Mouse (Mus musculus) CH12.LX (cell line): ENCODE measurements around the gene Vill. TPM values are rescaled to one million over a fixed set of nuclear protein-coding genes. Genes with fewer than 3 reads are reported as not detected.

Experiments
- DNase-seq: peaks from one replicate; pipeline ENCODE4 v3.0.0-alpha.2; 2013; ENCODE audit errors: extremely low read depth
- H3K27ac ChIP-seq: 2 replicates; pipeline ENCODE4 v1.5.1; 2012; ENCODE audit warnings: low read depth, mild to moderate bottlenecking, control low read depth, moderate library complexity; ENCODE audit not compliant: insufficient read depth
- H3K27me3 ChIP-seq: replicated peaks from 2 replicates; pipeline ENCODE3; 2012; ENCODE audit warnings: inconsistent platforms
- H3K36me3 ChIP-seq, 2 experiments: replicated peaks in 1 of 2; 2 replicates each; pipeline versions ENCODE3 to v1.6.1; 2012; ENCODE audit warnings: inconsistent platforms in 1 of 2, low read length in 1 of 2, mild to moderate bottlenecking in 1 of 2, mixed read lengths in 1 of 2, moderate library complexity in 1 of 2; ENCODE audit not compliant: control insufficient read depth in 1 of 2, insufficient read depth in 1 of 2
- H3K4me1 ChIP-seq, 2 experiments: 2 replicates each; pipeline ENCODE4 v1.6.1; 2012; ENCODE audit warnings: inconsistent platforms in 1 of 2, moderate library complexity in 1 of 2; ENCODE audit not compliant: insufficient read depth in 2 of 2, control insufficient read depth in 1 of 2
- H3K4me2 ChIP-seq: 2 replicates; pipeline ENCODE4 v1.6.1; 2012; ENCODE audit warnings: low read depth, mild to moderate bottlenecking, control low read depth; ENCODE audit not compliant: poor library complexity, insufficient read depth, severe bottlenecking
- H3K4me3 ChIP-seq, 3 experiments: fragments of 150-350 bp in 1 of 3; sonication (generic) in 1 of 3; replicated peaks in 1 of 3; 2 replicates each; pipeline versions ENCODE3 to v1.5.1; 2011 to 2012; ENCODE audit warnings: low read depth in 2 of 3, low read length in 2 of 3, mild to moderate bottlenecking in 2 of 3, moderate library complexity in 2 of 3, control low read depth in 1 of 3, improper control_type of control experiment in 1 of 3, inconsistent platforms in 1 of 3, mixed read lengths in 1 of 3; ENCODE audit not compliant: poor library complexity in 1 of 3
- H3K79me2 ChIP-seq: replicated peaks from 2 replicates; pipeline ENCODE4 v1.6.1; 2012; ENCODE audit warnings: mild to moderate bottlenecking, moderate library complexity; ENCODE audit not compliant: control insufficient read depth, poor library complexity, insufficient read depth, severe bottlenecking; ENCODE audit errors: extremely low read depth
- H3K9ac ChIP-seq: 2 replicates; pipeline ENCODE4 v1.6.1; 2012; ENCODE audit warnings: low read depth, mild to moderate bottlenecking, control low read depth, moderate library complexity; ENCODE audit not compliant: insufficient read depth
- H3K9me3 ChIP-seq: replicated peaks from 2 replicates; pipeline ENCODE3; 2012; ENCODE audit warnings: low read length, inconsistent platforms, mixed read lengths
- BHLHE40 ChIP-seq: IDR thresholded peaks from 2 replicates; pipeline ENCODE4 v1.6.1; 2011; ENCODE audit warnings: mild to moderate bottlenecking, low read depth, low read length, improper control_type of control experiment
- CHD2 ChIP-seq: IDR thresholded peaks from 2 replicates; pipeline ENCODE4 v1.6.1; 2011; ENCODE audit warnings: low read length, improper control_type of control experiment
- CTCF ChIP-seq, 2 experiments: IDR thresholded peaks in 1 of 2; conservative IDR thresholded peaks in 1 of 2; 2 replicates each; pipeline ENCODE4 v1.5.1; 2011 to 2012; ENCODE audit warnings: low read depth in 2 of 2, low read length in 2 of 2, improper control_type of control experiment in 1 of 2, inconsistent platforms in 1 of 2, mild to moderate bottlenecking in 1 of 2, moderate library complexity in 1 of 2
- ELF1 ChIP-seq: IDR thresholded peaks from 2 replicates; pipeline ENCODE4 v1.6.1; 2014; ENCODE audit warnings: low read depth, mild to moderate bottlenecking, inconsistent platforms, low read length, improper control_type of control experiment
- EP300 ChIP-seq: IDR thresholded peaks from 2 replicates; pipeline ENCODE4 v1.6.1; 2011; ENCODE audit warnings: low read length, improper control_type of control experiment
- GABPA ChIP-seq: IDR thresholded peaks from 2 replicates; pipeline ENCODE4 v1.6.1; 2012; ENCODE audit warnings: low read depth, low read length, improper control_type of control experiment, inconsistent platforms; ENCODE audit not compliant: insufficient replicate concordance
- HCFC1 ChIP-seq: IDR thresholded peaks from 2 replicates; pipeline ENCODE4 v1.6.1; 2012; ENCODE audit warnings: low read depth, mild to moderate bottlenecking, inconsistent platforms, low read length, improper control_type of control experiment
- KAT2A ChIP-seq: IDR thresholded peaks from 2 replicates; pipeline ENCODE4 v1.6.1; 2012; ENCODE audit warnings: low read length, improper control_type of control experiment, inconsistent platforms; ENCODE audit not compliant: insufficient replicate concordance
- MAFK ChIP-seq: IDR thresholded peaks from 2 replicates; pipeline ENCODE4 v1.6.1; 2011; ENCODE audit warnings: low read length, improper control_type of control experiment; ENCODE audit not compliant: insufficient replicate concordance
- MAX ChIP-seq: IDR thresholded peaks from 2 replicates; pipeline ENCODE4 v1.6.1; 2011; ENCODE audit warnings: low read length, improper control_type of control experiment
- MAZ ChIP-seq: IDR thresholded peaks from 2 replicates; pipeline ENCODE4 v1.6.1; 2012; ENCODE audit warnings: low read depth, mild to moderate bottlenecking, inconsistent platforms, low read length, improper control_type of control experiment, moderate library complexity
- MYC ChIP-seq: IDR thresholded peaks from 2 replicates; pipeline ENCODE4 v1.6.1; 2011; ENCODE audit warnings: low read depth, mild to moderate bottlenecking, improper control_type of control experiment, low read length
- NELFE ChIP-seq: IDR thresholded peaks from 2 replicates; pipeline ENCODE4 v1.6.1; 2011; ENCODE audit warnings: low read depth, low read length, improper control_type of control experiment
- NRF1 ChIP-seq: IDR thresholded peaks from 2 replicates; pipeline ENCODE4 v1.6.1; 2014; ENCODE audit warnings: low read depth, mild to moderate bottlenecking, inconsistent platforms, low read length, improper control_type of control experiment, moderate library complexity
- POLR2A ChIP-seq: IDR thresholded peaks from 2 replicates; pipeline ENCODE4 v1.6.1; 2011; ENCODE audit warnings: low read depth, mild to moderate bottlenecking, improper control_type of control experiment, low read length
- POLR2AphosphoS2 ChIP-seq: IDR thresholded peaks from 2 replicates; pipeline ENCODE4 v1.6.1; 2011; ENCODE audit warnings: low read depth, low read length, improper control_type of control experiment
- RAD21 ChIP-seq: IDR thresholded peaks from 2 replicates; pipeline ENCODE4 v1.6.1; 2011; ENCODE audit warnings: low read depth, mild to moderate bottlenecking, low read length, improper control_type of control experiment, moderate library complexity
- SMC3 ChIP-seq: IDR thresholded peaks from 2 replicates; pipeline ENCODE4 v1.6.1; 2011; ENCODE audit warnings: low read depth, low read length, improper control_type of control experiment
- TBP ChIP-seq: conservative IDR thresholded peaks from 2 replicates; pipeline ENCODE4 v1.6.1; 2011; ENCODE audit warnings: low read depth, low read length, improper control_type of control experiment
- TCF12 ChIP-seq: IDR thresholded peaks from 2 replicates; pipeline ENCODE4 v1.6.1; 2014; ENCODE audit warnings: low read depth, mild to moderate bottlenecking, inconsistent platforms, low read length, improper control_type of control experiment
- ZC3H11A ChIP-seq: IDR thresholded peaks from 2 replicates; pipeline ENCODE4 v1.6.1; 2012; ENCODE audit warnings: low read depth, mild to moderate bottlenecking, inconsistent platforms, low read length, improper control_type of control experiment
- dilution Hi-C: fragments of 300-500 bp; cut with MboI; formaldehyde crosslinking; loops from 2 replicates; pipeline ENCODE4 v1.14.3; 2020; ENCODE audit warnings: low sequenced_read_pairs; ENCODE audit not compliant: extremely low pct_unique_long_range_greater_than_20kb, extremely low pct_ligation_motif_present
- in situ Hi-C: fragments of 300-500 bp; cut with MboI; formaldehyde crosslinking; loops from 3 replicates; pipeline ENCODE4 v1.14.3; 2019; ENCODE audit warnings: low sequenced_read_pairs, low pct_ligation_motif_present, low pct_unique_long_range_greater_than_20kb, mixed read lengths
- polyA plus RNA-seq: library from polyadenylated mRNA; unstranded; fragments of >175 nt; gene quantifications from 2 replicates; pipeline ENCODE4 v1.2.1, GENCODE M21; 2012; ENCODE audit warnings: low read depth; ENCODE audit not compliant: insufficient read length
- total RNA-seq, 2 experiments: library from RNA; depleted of rRNA; stranded (reverse); fragments of 300-350 nt in 1 of 2; fragments of >200 nt in 1 of 2; gene quantifications; 2 replicates each; pipeline ENCODE4 v1.2.3; 2012 to 2014

Gene Vill
- total and polyA plus RNA-seq, 3 experiments = 46.3 to 85.2 (median 57.3) TPM

GRCm38 (mm10) chr9:119107566-119107965, 55.0 kb downstream of the Vill start:
- no peaks in the 10 kb centered on the region for H3K79me2 ChIP-seq
- no peak overlapping the region for H3K9ac ChIP-seq
- TF ChIP-seq TCF12 (no peak), CTCF (conservative IDR thresholded peaks at IDR 0.05 in 1 of 2, IDR thresholded peaks at IDR 0.05 in 1 of 2; ENCODE audit: low read depth in 2 of 2, low read length in 2 of 2) (peak; percentile 78 to 84), TBP (no peak), ZC3H11A (no peak), MYC (peak; percentile 55; the same call in 1 of the 2 replicates), RAD21 (peak; percentile 89), CHD2 (no peak), MAX (0 out of 2 replicates have a peak, but pooled peaks have one; percentile 16), NRF1 (no peak), HCFC1 (no peak), EP300 (no peak), SMC3 (peak; percentile 70), BHLHE40 (peak; percentile 43; the same call in 1 of the 2 replicates), GABPA (no peak), POLR2A (no peak), NELFE (no peak), KAT2A (no peak)
- H3K36me3 ChIP-seq = no peaks in the 10 kb centered on the region
- no peak overlapping the region for H3K4me3 ChIP-seq
- H3K4me2 ChIP-seq = no peak overlapping the region
- dilution Hi-C loops = no loop called here
- peaks cover 2% of the 10 kb centered on the region for H3K9me3 ChIP-seq
- in situ Hi-C loops = loop anchor here (10.0 kb wide), 1 partner anchor 467 kb away; the partner anchor contains the start of gene Scn5a
- peak; percentile 61 for DNase-seq
- H3K27me3 ChIP-seq = peaks cover 2% of the 10 kb centered on the region
- peaks cover 8 to 15% of the 10 kb centered on the region in 2 experiments for H3K4me1 ChIP-seq
- no peak overlapping the region for H3K27ac ChIP-seq

GRCm38 (mm10) chr9:119109685-119110353, 57.2 kb downstream of the Vill start:
- H3K4me2 ChIP-seq = no peak overlapping the region
- H3K4me3 ChIP-seq = no peak overlapping the region
- DNase-seq = no peak
- in situ Hi-C loops (loop anchor here (10.0 kb wide), 1 partner anchor 465 kb away; the partner anchor contains the start of gene Scn5a), dilution Hi-C loops (no loop called here)
- no peaks in the 10 kb centered on the region for H3K36me3 ChIP-seq
- H3K27me3 ChIP-seq = no peaks in the 10 kb centered on the region
- TF ChIP-seq MAZ = no peak
- no peak for TF ChIP-seq ELF1
- TF ChIP-seq MAFK = no peak
- no peak for TF ChIP-seq POLR2AphosphoS2
- no peak overlapping the region for H3K9ac ChIP-seq
- H3K4me1 ChIP-seq = no peaks in the 10 kb centered on the region
- no peak overlapping the region for H3K27ac ChIP-seq
- peaks cover 2% of the 10 kb centered on the region for H3K9me3 ChIP-seq
- no peaks in the 10 kb centered on the region for H3K79me2 ChIP-seq
